Mouse (Mus musculus) hematopoietic stem cell, adult 5-6 weeks (primary cell): ENCODE data around the gene Aifm3. TPM values are rescaled to one million over a fixed set of nuclear protein-coding genes. Genes with fewer than 3 reads are reported as not detected.
A peak's percentile ranks its signal among the peaks of the same experiment; 100 is the strongest.

Experiments used
- ATAC-seq, 2 experiments: fragments of 125-278 bp in 1 of 2; replicated peaks in 1 of 2; 2 replicates each; pipeline ENCODE4 v1.8.0; 2016 to 2017; ENCODE audit warnings: inconsistent platforms in 2 of 2, mild to moderate bottlenecking in 2 of 2, moderate number of reproducible peaks in 2 of 2, low read depth in 1 of 2, moderate TSS enrichment in 1 of 2; ENCODE audit not compliant: low FRiP score in 2 of 2, poor library complexity in 2 of 2, severe bottlenecking in 2 of 2, insufficient read depth in 1 of 2, low TSS enrichment in 1 of 2
- total RNA-seq: library from RNA; stranded (forward); fragments of 172-1452, 232-1000 nt; gene quantifications from 2 replicates; pipeline ENCODE4 v1.2.3, GENCODE M21; 2017

The Aifm3 gene
- 0.05 TPM in 1 of 2 replicates, not detected in the other for total RNA-seq

- ATAC-seq = peak; percentile 26 to 35; a peak in 1 of 4 replicates
Observed at GRCm38 (mm10) chr16:17489469-17490111, at the start of gene Aifm3. Gene Aifm3, plus strand, starts transcription at chr16:17489611.

- ATAC-seq = peak; percentile 91 to 94
Observed at GRCm38 (mm10) chr16:17451541-17452372, 37.7 kb upstream of the Aifm3 start, which contains the start of gene Crkl. Gene Crkl, plus strand, starts transcription at chr16:17451987.

- peak; percentile 13 to 18; a peak in 2 of 4 replicates for ATAC-seq
Observed at GRCm38 (mm10) chr16:17452373-17452715, 37.1 kb upstream of the Aifm3 start.

- no peak for ATAC-seq
Observed at GRCm38 (mm10) chr16:17456901-17457300, 32.5 kb upstream of the Aifm3 start.

- ATAC-seq = peak; percentile 74 to 78
Observed at GRCm38 (mm10) chr16:17460254-17460653, 29.2 kb upstream of the Aifm3 start.

GRCm38 (mm10) chr16:17461596-17461995 is 27.8 kb upstream of the Aifm3 start:
- peak; percentile 17 to 39; a peak in 1 of 4 replicates for ATAC-seq

- no peak for ATAC-seq
Observed at GRCm38 (mm10) chr16:17463184-17463583, 26.2 kb upstream of the Aifm3 start.

GRCm38 (mm10) chr16:17466875-17467663 is 22.3 kb upstream of the Aifm3 start:
- no peak for ATAC-seq

- ATAC-seq = no peak
Observed at GRCm38 (mm10) chr16:17472498-17472897, 16.9 kb upstream of the Aifm3 start.

GRCm38 (mm10) chr16:17474091-17474490 is 15.3 kb upstream of the Aifm3 start:
- 0 out of 4 replicates have a peak, but pooled peaks have one; percentile 36 to 46 for ATAC-seq

- ATAC-seq = no peak
Observed at GRCm38 (mm10) chr16:17474761-17475160, 14.7 kb upstream of the Aifm3 start.

GRCm38 (mm10) chr16:17475326-17475725 is 14.1 kb upstream of the Aifm3 start:
- ATAC-seq = no peak

- ATAC-seq = peak in 1 of 2 experiments; percentile 32; a peak in 1 of 4 replicates
Observed at GRCm38 (mm10) chr16:17478331-17478943, 11.0 kb upstream of the Aifm3 start.

- ATAC-seq = no peak
Observed at GRCm38 (mm10) chr16:17481465-17481864, 7.9 kb upstream of the Aifm3 start.

- ATAC-seq = no peak
Observed at GRCm38 (mm10) chr16:17486505-17486904, 2.9 kb upstream of the Aifm3 start.

- ATAC-seq = no peak
Observed at GRCm38 (mm10) chr16:17488478-17489468, 638 bp upstream of the Aifm3 start.
